Mouse (Mus musculus) testis, adult 2 months (tissue): ENCODE measurements at regions not wholly inside any gene's neighbourhood (a gene's known extent, or its start where the extent isn't known, plus 50 kb on each side); places are given as distances from the start of the nearest gene placed in this dataset.

ENCODE experiments used
- H3K27ac ChIP-seq: fragments of 200-500 bp; 2 replicates; pipeline ENCODE4 v1.5.1; 2012; ENCODE audit warnings: low read depth, low read length; ENCODE audit not compliant: control insufficient read depth, insufficient read depth
- H3K27me3 ChIP-seq: fragments of 200-500 bp; 2 replicates; pipeline ENCODE4 v1.6.1; 2012; ENCODE audit warnings: mild to moderate bottlenecking, low read length, moderate library complexity; ENCODE audit not compliant: control insufficient read depth, insufficient read depth
- H3K36me3 ChIP-seq: fragments of 200-500 bp; 2 replicates; pipeline ENCODE4 v1.6.1; 2012; ENCODE audit warnings: mild to moderate bottlenecking, low read length; ENCODE audit not compliant: control insufficient read depth, insufficient read depth
- H3K4me1 ChIP-seq: fragments of 200-500 bp; 2 replicates; pipeline ENCODE4 v1.6.1; 2012; ENCODE audit warnings: low read length; ENCODE audit not compliant: control insufficient read depth, insufficient read depth
- H3K4me3 ChIP-seq: fragments of 200-500 bp; 2 replicates; pipeline ENCODE4 v1.5.1; 2012; ENCODE audit warnings: low read depth, mild to moderate bottlenecking, low read length, moderate library complexity, mixed read lengths; ENCODE audit not compliant: control insufficient read depth
- CTCF ChIP-seq: fragments of 200-500 bp; IDR thresholded peaks from 2 replicates; pipeline ENCODE4 v1.5.1; 2012; ENCODE audit warnings: low read depth, mild to moderate bottlenecking, inconsistent platforms, low read length, moderate library complexity; ENCODE audit not compliant: control insufficient read depth, insufficient read depth, insufficient replicate concordance
- POLR2A ChIP-seq: fragments of 200-500 bp; IDR thresholded peaks from 2 replicates; pipeline ENCODE4 v1.6.1; 2012; ENCODE audit warnings: low read depth, mild to moderate bottlenecking, inconsistent platforms, low read length, moderate library complexity; ENCODE audit not compliant: control insufficient read depth

DNA sequence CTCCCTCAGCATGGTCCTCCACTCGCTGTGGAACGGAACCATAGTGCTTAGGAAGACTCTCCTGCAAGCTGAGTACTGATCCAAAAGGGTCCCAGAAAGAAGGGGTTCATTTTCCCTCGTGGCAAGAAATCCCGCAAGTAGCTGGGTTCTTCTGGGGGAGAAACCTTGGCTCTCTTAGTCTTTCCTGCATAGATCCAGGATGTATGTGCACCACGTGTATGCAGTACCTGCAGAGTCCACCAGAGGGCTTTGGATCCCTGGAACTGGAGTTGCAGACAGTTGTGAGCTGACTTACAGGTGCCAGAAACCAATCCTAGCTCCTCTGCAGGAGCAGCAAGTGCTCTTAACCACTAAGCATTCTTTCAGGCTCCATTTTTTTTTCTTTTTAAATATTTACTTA lies 67.9 kb upstream of the Pmepa1 start:
- H3K4me3 ChIP-seq = no peak overlapping the region
- H3K27me3 ChIP-seq = no peaks in the 10 kb centered on the region
- TF ChIP-seq POLR2A = no peak
- TF ChIP-seq CTCF = peak; percentile 52; the same call in 1 of the 2 replicates
- peaks cover 14% of the 10 kb centered on the region for H3K4me1 ChIP-seq
- no peak overlapping the region for H3K27ac ChIP-seq
- no peaks in the 10 kb centered on the region for H3K36me3 ChIP-seq

DNA sequence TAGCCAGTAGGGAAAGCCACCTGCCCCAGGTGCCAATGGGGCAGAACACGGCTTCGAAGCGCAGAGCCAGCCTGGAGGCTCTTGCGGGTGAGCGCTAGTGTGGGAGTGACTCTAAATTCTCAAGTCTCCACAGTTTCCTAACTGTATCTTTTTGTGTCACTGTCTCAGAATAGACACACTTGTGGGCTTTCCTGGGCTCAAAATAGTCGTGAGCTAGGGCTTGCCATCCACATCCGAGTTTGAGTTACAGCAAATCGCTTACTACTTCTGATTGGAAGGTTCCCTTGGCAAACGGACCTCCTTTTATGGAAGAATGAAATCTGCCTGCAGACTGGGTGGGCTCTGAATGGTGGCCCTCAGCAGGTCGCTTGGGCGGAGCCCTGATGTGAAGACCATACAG lies 71.0 kb upstream of the Pmepa1 start:
- no peak overlapping the region for H3K27ac ChIP-seq
- H3K27me3 ChIP-seq = no peaks in the 10 kb centered on the region
- no peak for TF ChIP-seq POLR2A
- no peak for TF ChIP-seq CTCF
- no peaks in the 10 kb centered on the region; the same call in 1 of the 2 replicates for H3K4me1 ChIP-seq
- no peak overlapping the region for H3K4me3 ChIP-seq
- no peaks in the 10 kb centered on the region for H3K36me3 ChIP-seq

DNA sequence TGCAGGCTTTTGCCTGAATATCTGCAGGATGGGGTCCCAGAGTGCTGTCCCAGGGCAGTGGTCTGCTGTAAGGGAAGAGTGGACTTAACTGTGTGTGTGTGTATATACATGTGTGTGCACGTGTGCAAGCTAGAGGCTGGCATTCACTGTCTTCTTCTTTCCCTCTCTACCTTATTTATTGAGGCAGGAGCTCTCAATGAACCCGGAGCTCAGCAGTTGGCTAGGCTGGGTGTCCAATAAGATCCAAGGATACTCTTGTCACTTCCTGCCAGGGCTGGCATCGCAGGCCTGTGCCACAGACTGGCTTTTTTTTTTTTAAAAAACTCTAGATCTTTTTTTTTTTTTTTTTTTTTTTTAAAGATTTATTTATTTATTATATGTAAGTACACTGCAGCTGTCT lies 72.4 kb upstream of the Pmepa1 start:
- Histone ChIP-seq H3K4me1 (no peaks in the 10 kb centered on the region; the same call in 1 of the 2 replicates), H3K36me3 (no peaks in the 10 kb centered on the region), H3K27ac (no peak overlapping the region), H3K4me3 (no peak overlapping the region), H3K27me3 (no peaks in the 10 kb centered on the region)
- no peak for TF ChIP-seq CTCF

DNA sequence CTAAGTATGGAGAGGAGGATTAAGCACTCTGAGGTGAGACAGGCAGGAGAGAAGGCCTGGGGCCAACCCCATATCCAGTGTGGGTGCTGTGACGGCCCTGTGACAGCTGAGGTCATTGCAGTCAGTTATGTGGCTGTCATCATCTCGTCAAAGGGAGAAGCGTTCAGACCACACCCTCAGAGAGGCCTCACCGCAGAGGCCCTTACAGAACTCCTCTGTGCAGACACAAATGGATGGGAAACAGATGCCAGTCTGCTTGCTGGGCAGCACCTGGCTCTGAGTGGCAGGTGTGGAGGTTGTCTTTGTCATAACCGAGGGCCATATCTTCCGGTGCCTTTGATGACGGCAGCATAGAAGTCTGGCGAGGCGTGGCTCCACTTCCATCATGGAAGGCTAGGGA lies 73.2 kb upstream of the Pmepa1 start:
- no peak overlapping the region for H3K27ac ChIP-seq
- no peaks in the 10 kb centered on the region for H3K36me3 ChIP-seq
- no peak overlapping the region for H3K4me3 ChIP-seq
- no peak for TF ChIP-seq CTCF
- no peak for TF ChIP-seq POLR2A
- no peaks in the 10 kb centered on the region; the same call in 1 of the 2 replicates for H3K4me1 ChIP-seq
- no peaks in the 10 kb centered on the region for H3K27me3 ChIP-seq

DNA sequence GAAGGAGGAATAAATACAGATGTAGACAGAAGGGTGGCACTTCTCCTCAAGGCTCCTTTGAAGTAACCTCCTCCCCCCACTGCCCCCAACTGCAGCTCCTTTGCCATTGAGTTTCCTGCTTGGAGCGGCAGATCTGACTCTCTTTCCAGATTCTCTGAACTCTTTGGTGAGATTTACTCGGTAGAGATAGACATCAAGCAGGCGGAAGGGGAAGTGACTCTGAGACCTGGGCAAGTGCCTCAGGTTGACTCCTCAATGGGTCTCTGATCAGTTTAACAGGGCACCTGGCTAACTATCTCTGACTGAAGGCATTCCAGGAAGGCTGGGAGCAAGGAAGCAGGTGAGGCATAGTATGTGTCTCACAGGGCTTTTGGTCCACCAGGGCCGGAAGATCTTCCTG lies 73.6 kb upstream of the Pmepa1 start:
- H3K4me1 ChIP-seq = no peaks in the 10 kb centered on the region; the same call in 1 of the 2 replicates
- H3K27me3 ChIP-seq = no peaks in the 10 kb centered on the region
- no peak overlapping the region for H3K4me3 ChIP-seq
- no peak overlapping the region for H3K27ac ChIP-seq
- H3K36me3 ChIP-seq = no peaks in the 10 kb centered on the region
- no peak for TF ChIP-seq POLR2A
- TF ChIP-seq CTCF = no peak

DNA sequence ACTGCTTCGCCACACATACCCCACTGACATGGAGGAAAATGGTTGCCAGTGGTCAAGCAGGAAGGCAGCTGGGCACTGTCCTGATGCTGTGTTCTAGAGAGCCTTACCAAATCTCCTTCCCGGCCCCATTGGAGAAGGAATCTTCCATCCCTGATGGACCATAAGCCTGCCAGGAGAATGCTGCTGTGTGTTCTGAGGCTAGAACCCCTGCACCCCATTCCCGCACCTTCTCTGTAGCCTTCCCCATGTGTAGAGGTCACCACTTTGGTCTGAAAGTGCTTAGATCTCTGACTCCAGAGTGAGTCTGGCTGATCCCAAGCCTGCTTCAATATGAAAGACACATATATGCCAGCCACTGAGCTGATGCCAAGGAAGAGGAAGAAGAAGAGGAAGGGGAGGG lies 74.1 kb upstream of the Pmepa1 start:
- H3K27ac ChIP-seq = no peak overlapping the region
- H3K4me3 ChIP-seq = no peak overlapping the region
- no peaks in the 10 kb centered on the region for H3K27me3 ChIP-seq
- no peaks in the 10 kb centered on the region; the same call in 1 of the 2 replicates for H3K4me1 ChIP-seq
- TF ChIP-seq POLR2A (no peak), CTCF (no peak)
- H3K36me3 ChIP-seq = no peaks in the 10 kb centered on the region

DNA sequence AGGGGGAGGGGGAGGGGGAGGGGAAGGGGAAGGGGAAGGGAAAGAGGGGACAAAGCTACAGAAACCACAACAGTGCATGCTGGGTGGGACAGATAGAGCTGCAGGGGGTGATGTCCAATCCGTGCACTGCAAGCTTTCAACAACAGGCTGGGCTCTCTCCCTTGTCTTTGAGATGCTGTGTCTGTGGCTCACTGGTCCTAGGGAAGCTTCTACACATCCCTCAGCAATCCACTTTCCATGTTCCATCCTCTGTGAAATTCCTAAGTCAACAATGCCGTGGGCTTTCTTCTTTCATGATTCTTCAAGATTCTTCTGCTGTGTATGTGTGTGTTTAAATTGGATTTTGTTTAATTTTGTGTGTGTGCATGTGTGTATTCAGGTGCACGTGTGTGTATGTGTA lies 74.5 kb upstream of the Pmepa1 start:
- Histone ChIP-seq H3K4me3 (no peak overlapping the region), H3K4me1 (no peaks in the 10 kb centered on the region; the same call in 1 of the 2 replicates), H3K36me3 (no peaks in the 10 kb centered on the region), H3K27ac (no peak overlapping the region), H3K27me3 (no peaks in the 10 kb centered on the region)
- TF ChIP-seq CTCF = no peak
- no peak for TF ChIP-seq POLR2A
